Mouse (Mus musculus): ENCODE data around the gene Sec24d. TPM values are rescaled to one million over a fixed set of nuclear protein-coding genes. Genes with fewer than 3 reads are reported as not detected.

Sec24d gene
- polyA plus RNA-seq, 1 experiment from 2014 or later: 66.1 TPM

GRCm38 (mm10) chr3:123336455-123336854 lies 69.2 kb downstream of the Sec24d start:
- H3K27ac ChIP-seq (ENCODE audit: low read depth, low read length): no peak overlapping the region
- H3K27me3 ChIP-seq (ENCODE audit: control insufficient read depth, insufficient read depth, low read length): no peaks in the 10 kb centered on the region
- whole genome bisulfite sequencing (ENCODE audit: insufficient replicate concordance): 73% methylated on average over 7 of the region's 7 CpGs
- 0 out of 2 replicates have a peak, but pooled peaks cover 3% of the 10 kb centered on the region for H3K36me3 ChIP-seq (ENCODE audit: control insufficient read depth, insufficient read depth, low read length)
- no peaks in the 10 kb centered on the region for H3K9me3 ChIP-seq (replicated peaks; ENCODE audit: control insufficient read depth, low read length)
- H3K9ac ChIP-seq (ENCODE audit: low read depth, low read length): no peak overlapping the region
- ATAC-seq (replicated peaks; ENCODE audit: insufficient number of reproducible peaks, low FRiP score, low TSS enrichment): no peak
- H3K4me3 ChIP-seq (ENCODE audit: low read depth, low read length): no peak overlapping the region
- no peak overlapping the region for H3K4me2 ChIP-seq
- peaks cover 22% of the 10 kb centered on the region for H3K4me1 ChIP-seq (ENCODE audit: control insufficient read depth, insufficient read depth, low read length)

GRCm38 (mm10) chr3:123336951-123337350 lies 69.7 kb downstream of the Sec24d start:
- Histone ChIP-seq H3K4me3 (ENCODE audit: low read depth, low read length) (no peak overlapping the region), H3K36me3 (ENCODE audit: control insufficient read depth, insufficient read depth, low read length) (0 out of 2 replicates have a peak, but pooled peaks cover 3% of the 10 kb centered on the region), H3K4me2 (no peak overlapping the region), H3K9ac (ENCODE audit: low read depth, low read length) (no peak overlapping the region), H3K27ac (ENCODE audit: low read depth, low read length) (no peak overlapping the region), H3K27me3 (ENCODE audit: control insufficient read depth, insufficient read depth, low read length) (no peaks in the 10 kb centered on the region), H3K9me3 (replicated peaks; ENCODE audit: control insufficient read depth, low read length) (no peaks in the 10 kb centered on the region), H3K4me1 (ENCODE audit: control insufficient read depth, insufficient read depth, low read length) (peaks cover 22% of the 10 kb centered on the region)
- ATAC-seq (replicated peaks; ENCODE audit: insufficient number of reproducible peaks, low FRiP score, low TSS enrichment): no peak
- WGBS (ENCODE audit: insufficient replicate concordance): 79% methylated on average over 5 of the region's 5 CpGs

DNA sequence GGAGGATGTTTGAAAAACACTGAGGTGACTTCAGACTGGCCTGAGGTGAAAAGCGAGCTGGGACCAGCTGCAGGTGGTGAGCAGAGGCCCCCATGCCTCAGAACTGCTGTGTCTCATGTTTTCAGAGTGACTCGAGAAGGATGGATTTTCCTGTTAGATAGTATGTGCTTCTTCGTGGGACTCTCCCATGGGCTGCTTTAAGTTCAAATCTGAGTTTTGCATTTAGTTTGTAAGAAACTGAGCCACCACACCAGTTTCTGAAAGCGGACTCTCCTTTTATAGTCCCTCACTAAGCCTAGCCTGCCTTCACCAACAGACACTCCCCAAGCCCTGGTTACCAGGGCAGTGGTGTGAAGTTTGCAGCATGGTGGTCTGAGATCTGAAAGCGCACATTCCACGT lies 70.6 kb downstream of the Sec24d start:
- Histone ChIP-seq H3K36me3 (ENCODE audit: control insufficient read depth, insufficient read depth, low read length) (0 out of 2 replicates have a peak, but pooled peaks cover 3% of the 10 kb centered on the region), H3K27ac (ENCODE audit: low read depth, low read length) (no peak overlapping the region), H3K27me3 (ENCODE audit: control insufficient read depth, insufficient read depth, low read length) (no peaks in the 10 kb centered on the region), H3K4me1 (ENCODE audit: control insufficient read depth, insufficient read depth, low read length) (peaks cover 14% of the 10 kb centered on the region), H3K4me3 (ENCODE audit: low read depth, low read length) (no peak overlapping the region), H3K9me3 (replicated peaks; ENCODE audit: control insufficient read depth, low read length) (no peaks in the 10 kb centered on the region), H3K9ac (ENCODE audit: low read depth, low read length) (no peak overlapping the region), H3K4me2 (no peak overlapping the region)
- WGBS (ENCODE audit: insufficient replicate concordance): 72% methylated on average over 6 of the region's 6 CpGs
- ATAC-seq (replicated peaks; ENCODE audit: insufficient number of reproducible peaks, low FRiP score, low TSS enrichment): no peak

DNA sequence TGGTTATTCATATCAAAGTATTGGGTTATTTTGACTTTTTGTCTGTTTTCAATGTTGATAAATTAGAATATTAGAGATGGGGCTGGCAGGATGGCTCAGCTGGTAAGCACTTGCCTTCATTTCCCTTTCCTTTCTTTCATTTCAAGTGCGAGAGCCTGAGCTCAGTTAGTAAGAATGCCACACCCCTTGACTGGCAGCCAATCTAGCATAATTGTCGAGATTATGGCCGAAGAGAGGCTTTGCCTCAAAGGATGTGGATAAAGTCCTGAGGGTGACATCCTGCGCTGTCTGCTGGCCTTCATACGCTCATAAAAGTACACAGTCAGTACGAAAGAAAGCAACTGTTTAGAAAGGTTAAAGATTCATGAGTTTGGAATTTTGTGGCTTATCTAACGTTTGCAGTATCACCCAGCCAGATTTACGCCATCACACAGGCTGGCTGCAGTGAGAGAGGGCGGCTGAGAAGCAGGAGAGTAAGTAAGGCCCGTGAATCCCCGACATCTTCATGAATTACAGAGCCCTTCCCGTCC lies 71.5 kb downstream of the Sec24d start:
- Histone ChIP-seq H3K4me1 (ENCODE audit: control insufficient read depth, insufficient read depth, low read length) (peaks cover 9% of the 10 kb centered on the region), H3K9me3 (replicated peaks; ENCODE audit: control insufficient read depth, low read length) (no peaks in the 10 kb centered on the region), H3K27me3 (ENCODE audit: control insufficient read depth, insufficient read depth, low read length) (no peaks in the 10 kb centered on the region), H3K4me2 (no peak overlapping the region), H3K36me3 (ENCODE audit: control insufficient read depth, insufficient read depth, low read length) (0 out of 2 replicates have a peak, but pooled peaks cover 3% of the 10 kb centered on the region), H3K4me3 (ENCODE audit: low read depth, low read length) (no peak overlapping the region), H3K9ac (ENCODE audit: low read depth, low read length) (no peak overlapping the region), H3K27ac (ENCODE audit: low read depth, low read length) (no peak overlapping the region)
- ATAC-seq (replicated peaks; ENCODE audit: insufficient number of reproducible peaks, low FRiP score, low TSS enrichment): no peak
- WGBS (ENCODE audit: insufficient replicate concordance): 52% methylated on average over 12 of the region's 12 CpGs

DNA sequence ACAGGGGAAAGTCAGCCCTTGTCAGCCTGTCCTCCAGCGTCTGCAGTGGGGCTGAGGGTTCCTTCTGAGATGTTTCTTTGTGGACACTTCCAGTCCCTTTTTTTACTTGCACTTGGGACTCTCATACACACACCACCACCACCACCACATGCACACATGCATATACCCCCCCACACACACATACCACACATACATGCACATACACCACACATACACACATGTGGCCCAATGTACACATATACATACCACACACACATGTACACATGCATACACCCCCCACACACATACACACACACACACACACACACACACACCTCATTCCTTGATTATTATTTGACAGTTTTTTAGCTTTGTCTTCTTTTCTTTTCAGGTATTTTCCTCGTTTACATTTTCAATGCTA lies 73.8 kb downstream of the Sec24d start:
- 76% methylated on average over 2 of the region's 2 CpGs for WGBS (ENCODE audit: insufficient replicate concordance)

GRCm38 (mm10) chr3:123343690-123344089 lies 76.4 kb downstream of the Sec24d start:
- H3K4me1 ChIP-seq (ENCODE audit: control insufficient read depth, insufficient read depth, low read length): no peaks in the 10 kb centered on the region
- no peak overlapping the region for H3K4me3 ChIP-seq (ENCODE audit: low read depth, low read length)
- H3K4me2 ChIP-seq: no peak overlapping the region
- 71% methylated on average over 6 of the region's 6 CpGs for WGBS (ENCODE audit: insufficient replicate concordance)
- ATAC-seq (replicated peaks; ENCODE audit: insufficient number of reproducible peaks, low FRiP score, low TSS enrichment): no peak
- H3K27ac ChIP-seq (ENCODE audit: low read depth, low read length): no peak overlapping the region
- no peaks in the 10 kb centered on the region for H3K9me3 ChIP-seq (replicated peaks; ENCODE audit: control insufficient read depth, low read length)
- peaks cover 10% of the 10 kb centered on the region for H3K36me3 ChIP-seq (ENCODE audit: control insufficient read depth, insufficient read depth, low read length)
- H3K9ac ChIP-seq (ENCODE audit: low read depth, low read length): no peak overlapping the region
- H3K27me3 ChIP-seq (ENCODE audit: control insufficient read depth, insufficient read depth, low read length): no peaks in the 10 kb centered on the region

More for the DNA sequence above, 73.8 kb downstream of the Sec24d start:
- Histone ChIP-seq H3K4me3 (ENCODE audit: low read depth, low read length) (no peak overlapping the region), H3K4me2 (no peak overlapping the region), H3K4me1 (ENCODE audit: control insufficient read depth, insufficient read depth, low read length) (no peaks in the 10 kb centered on the region), H3K9me3 (replicated peaks; ENCODE audit: control insufficient read depth, low read length) (no peaks in the 10 kb centered on the region), H3K36me3 (ENCODE audit: control insufficient read depth, insufficient read depth, low read length) (peaks cover 8% of the 10 kb centered on the region), H3K9ac (ENCODE audit: low read depth, low read length) (no peak overlapping the region), H3K27ac (ENCODE audit: low read depth, low read length) (no peak overlapping the region), H3K27me3 (ENCODE audit: control insufficient read depth, insufficient read depth, low read length) (no peaks in the 10 kb centered on the region)
- ATAC-seq (replicated peaks; ENCODE audit: insufficient number of reproducible peaks, low FRiP score, low TSS enrichment): no peak

DNA sequence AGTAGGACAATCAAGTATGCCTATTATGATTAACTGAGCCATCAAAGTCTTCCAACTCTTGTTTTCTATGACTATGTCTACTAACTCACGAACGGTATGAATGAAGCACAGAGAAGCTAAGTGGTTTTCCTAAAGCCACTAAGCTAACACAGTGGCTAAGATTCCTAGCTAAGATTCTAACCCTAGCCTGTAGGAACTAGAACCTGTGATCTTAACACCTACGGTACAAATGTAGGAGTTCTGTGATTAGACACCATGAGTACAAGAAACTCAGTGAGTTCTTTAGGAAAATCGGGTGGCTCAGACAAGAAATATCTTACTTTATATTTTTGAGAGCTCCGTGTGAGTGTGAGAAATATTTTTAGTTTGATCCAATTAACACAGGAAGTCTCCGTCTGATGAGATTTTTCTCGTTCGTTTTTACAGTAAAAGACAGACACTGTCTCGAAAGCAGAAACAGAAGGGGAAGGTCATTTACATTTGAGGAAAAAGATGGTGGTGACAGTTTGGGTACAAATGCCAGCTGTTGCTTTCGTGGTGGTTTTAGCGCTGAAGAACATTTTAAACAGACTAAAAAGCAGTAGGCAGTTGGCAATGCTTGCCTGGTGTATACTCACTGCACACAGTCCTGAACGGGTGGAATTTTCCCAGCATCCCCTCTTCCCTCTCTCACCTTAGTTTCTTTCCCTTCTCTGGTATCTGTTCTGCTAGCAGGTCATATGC lies 81.0 kb downstream of the Sec24d start:
- H3K4me3 ChIP-seq (ENCODE audit: low read depth, low read length): no peak overlapping the region
- H3K27me3 ChIP-seq (ENCODE audit: control insufficient read depth, insufficient read depth, low read length): no peaks in the 10 kb centered on the region
- no peak for ATAC-seq (replicated peaks; ENCODE audit: insufficient number of reproducible peaks, low FRiP score, low TSS enrichment)
- no peak overlapping the region for H3K4me2 ChIP-seq
- H3K27ac ChIP-seq (ENCODE audit: low read depth, low read length): no peak overlapping the region
- H3K4me1 ChIP-seq (ENCODE audit: control insufficient read depth, insufficient read depth, low read length): no peaks in the 10 kb centered on the region
- H3K9ac ChIP-seq (ENCODE audit: low read depth, low read length): no peak overlapping the region
- 81% methylated on average over 12 of the region's 12 CpGs for WGBS (ENCODE audit: insufficient replicate concordance)
- no peaks in the 10 kb centered on the region for H3K9me3 ChIP-seq (replicated peaks; ENCODE audit: control insufficient read depth, low read length)
- H3K36me3 ChIP-seq (ENCODE audit: control insufficient read depth, insufficient read depth, low read length): peaks cover 11% of the 10 kb centered on the region

GRCm38 (mm10) chr3:123350602-123351001 lies 83.3 kb downstream of the Sec24d start:
- H3K9ac ChIP-seq (ENCODE audit: low read depth, low read length): no peak overlapping the region
- ATAC-seq (replicated peaks; ENCODE audit: insufficient number of reproducible peaks, low FRiP score, low TSS enrichment): no peak
- H3K4me2 ChIP-seq: no peak overlapping the region
- 81% methylated on average over 8 of the region's 8 CpGs for WGBS (ENCODE audit: insufficient replicate concordance)
- H3K27me3 ChIP-seq (ENCODE audit: control insufficient read depth, insufficient read depth, low read length): no peaks in the 10 kb centered on the region
- no peaks in the 10 kb centered on the region for H3K9me3 ChIP-seq (replicated peaks; ENCODE audit: control insufficient read depth, low read length)
- H3K4me3 ChIP-seq (ENCODE audit: low read depth, low read length): no peak overlapping the region
- peaks cover 2% of the 10 kb centered on the region; the same call in 1 of the 2 replicates for H3K4me1 ChIP-seq (ENCODE audit: control insufficient read depth, insufficient read depth, low read length)
- peaks cover 11% of the 10 kb centered on the region for H3K36me3 ChIP-seq (ENCODE audit: control insufficient read depth, insufficient read depth, low read length)
- no peak overlapping the region for H3K27ac ChIP-seq (ENCODE audit: low read depth, low read length)

GRCm38 (mm10) chr3:123351519-123351918 lies 84.3 kb downstream of the Sec24d start:
- H3K4me1 ChIP-seq (ENCODE audit: control insufficient read depth, insufficient read depth, low read length): peaks cover 3% of the 10 kb centered on the region; the same call in 1 of the 2 replicates
- peaks cover 4% of the 10 kb centered on the region for H3K36me3 ChIP-seq (ENCODE audit: control insufficient read depth, insufficient read depth, low read length)
- H3K9ac ChIP-seq (ENCODE audit: low read depth, low read length): no peak overlapping the region
- no peak overlapping the region for H3K27ac ChIP-seq (ENCODE audit: low read depth, low read length)
- no peak overlapping the region for H3K4me2 ChIP-seq
- H3K4me3 ChIP-seq (ENCODE audit: low read depth, low read length): no peak overlapping the region
- ATAC-seq (replicated peaks; ENCODE audit: insufficient number of reproducible peaks, low FRiP score, low TSS enrichment): no peak
- 43% methylated on average over 2 of the region's 2 CpGs for WGBS (ENCODE audit: insufficient replicate concordance)
- H3K27me3 ChIP-seq (ENCODE audit: control insufficient read depth, insufficient read depth, low read length): no peaks in the 10 kb centered on the region
- H3K9me3 ChIP-seq (replicated peaks; ENCODE audit: control insufficient read depth, low read length): no peaks in the 10 kb centered on the region
